Mouse (Mus musculus): Measurements from ENCODE around the gene Birc5. TPM values are rescaled to one million over a fixed set of nuclear protein-coding genes. Genes with fewer than 3 reads are reported as not detected.

Gene Birc5
- polyA plus RNA-seq, 1 experiment from 2014 or later, result 347 TPM

DNA sequence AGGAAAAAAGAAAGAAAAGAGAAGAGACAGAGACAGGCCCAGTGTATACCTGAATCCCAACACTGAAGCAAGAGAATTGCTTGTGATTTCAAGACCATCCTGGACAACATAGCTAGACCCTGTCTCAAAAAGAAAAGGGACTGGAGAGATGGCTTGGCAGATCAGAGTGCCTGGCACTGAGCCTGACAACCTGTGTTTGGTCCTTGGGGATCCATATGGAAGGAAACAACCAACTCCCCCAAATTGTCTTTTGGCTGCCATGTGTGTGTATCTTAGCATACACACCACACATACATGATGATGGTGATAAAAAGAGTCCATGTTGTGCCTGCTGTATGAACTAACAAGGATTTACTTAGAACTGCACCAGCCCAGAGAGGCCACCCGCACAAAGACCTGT, 10.0 kb upstream of the Birc5 start:
- Histone ChIP-seq H3K27ac (replicated peaks) (peak overlapping the region; percentile 90), H3K4me1 (replicated peaks) (peaks cover 83% of the 10 kb centered on the region), H3K9me3 (replicated peaks) (no peaks in the 10 kb centered on the region), H3K27me3 (no peaks in the 10 kb centered on the region), H3K4me3 (replicated peaks) (no peak overlapping the region), H3K4me2 (peak overlapping the region; percentile 57), H3K9ac (peak overlapping the region; percentile 38), H3K36me3 (replicated peaks) (no peaks in the 10 kb centered on the region)
- ATAC-seq (ENCODE audit: insufficient read depth), result peak; percentile 11; the same call in 1 of the 2 replicates
- 34% methylated on average over 1 of the region's 1 CpGs for WGBS (ENCODE audit: insufficient replicate concordance)

DNA sequence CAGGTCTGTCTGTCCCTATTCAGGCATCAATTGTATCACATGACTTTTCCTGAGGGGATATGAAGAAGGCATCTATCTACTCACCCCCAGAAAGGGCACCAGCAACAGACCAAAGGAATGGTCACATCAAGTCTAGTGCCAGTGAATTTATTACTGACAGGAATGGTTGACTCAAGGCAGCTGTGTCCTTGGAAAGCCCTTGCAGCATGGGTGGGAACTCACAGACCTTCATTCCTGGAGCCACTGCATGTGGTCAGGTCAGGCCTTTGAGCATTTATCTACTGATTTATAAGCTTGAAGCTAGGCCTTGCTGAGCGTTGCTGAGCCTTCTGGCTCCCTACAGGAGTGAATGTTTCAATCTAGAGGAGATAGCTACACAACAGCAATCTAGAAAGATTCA, 8.1 kb upstream of the Birc5 start:
- Histone ChIP-seq H3K27me3 (no peaks in the 10 kb centered on the region), H3K4me1 (replicated peaks) (peaks cover 78% of the 10 kb centered on the region), H3K4me2 (no peak overlapping the region; the same call in 1 of the 2 replicates), H3K4me3 (replicated peaks) (no peak overlapping the region), H3K36me3 (replicated peaks) (no peaks in the 10 kb centered on the region), H3K27ac (replicated peaks) (peak overlapping the region; percentile 90), H3K9ac (no peak overlapping the region; the same call in 1 of the 2 replicates), H3K9me3 (replicated peaks) (no peaks in the 10 kb centered on the region)
- WGBS (ENCODE audit: insufficient replicate concordance), result 55% methylated on average over 1 of the region's 1 CpGs
- ATAC-seq (ENCODE audit: insufficient read depth), result no peak

DNA sequence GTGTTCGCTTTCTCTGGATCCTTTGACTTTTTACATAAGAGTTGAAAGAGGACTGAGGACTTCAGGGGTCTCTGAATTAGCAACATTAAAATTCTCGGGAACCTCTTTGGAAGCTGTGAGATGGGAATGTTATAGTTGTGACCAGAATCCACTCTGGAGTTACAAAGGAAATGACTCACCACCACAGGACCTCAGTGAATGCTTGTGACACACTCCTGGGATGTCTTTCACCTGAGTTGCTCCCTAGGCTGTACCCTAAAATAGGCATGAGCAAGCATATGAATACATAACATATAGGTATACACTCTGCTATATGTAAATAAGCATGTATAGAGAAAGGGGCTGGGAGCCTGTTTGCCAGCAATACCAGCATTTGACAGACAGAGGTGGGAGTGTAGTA, 5.6 kb upstream of the Birc5 start:
- H3K9ac ChIP-seq, result no peak overlapping the region
- no peak for ATAC-seq (ENCODE audit: insufficient read depth)

DNA sequence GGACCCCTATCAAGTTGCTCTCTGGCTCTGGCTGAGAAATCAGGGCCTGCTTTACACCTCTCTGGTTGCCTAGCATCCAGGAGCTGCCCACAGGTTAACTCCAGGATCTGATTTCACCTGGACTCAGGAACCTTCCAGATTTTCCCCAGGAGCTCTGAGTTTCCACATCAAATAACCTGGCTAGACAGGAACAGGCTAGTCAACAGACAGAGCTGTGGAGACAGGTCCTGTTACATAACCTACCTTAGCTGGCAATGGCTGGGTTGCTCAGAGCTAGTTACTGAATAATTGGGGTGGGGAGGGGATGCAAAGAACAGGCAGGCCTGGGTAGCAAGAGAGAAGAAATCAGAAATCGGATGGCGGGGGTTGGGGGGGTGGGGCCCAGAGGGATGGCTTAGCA, 4.1 kb upstream of the Birc5 start:
- H3K4me1 ChIP-seq (replicated peaks), result peaks cover 67% of the 10 kb centered on the region
- H3K9ac ChIP-seq, result no peak overlapping the region
- peak overlapping the region; percentile 70 for H3K27ac ChIP-seq (replicated peaks)
- WGBS (ENCODE audit: insufficient replicate concordance), result 62% methylated on average over 2 of the region's 2 CpGs
- H3K9me3 ChIP-seq (replicated peaks), result no peaks in the 10 kb centered on the region
- H3K27me3 ChIP-seq, result no peaks in the 10 kb centered on the region
- no peak overlapping the region for H3K4me3 ChIP-seq (replicated peaks)
- H3K36me3 ChIP-seq (replicated peaks), result no peaks in the 10 kb centered on the region
- ATAC-seq (ENCODE audit: insufficient read depth), result no peak
- no peak overlapping the region for H3K4me2 ChIP-seq

More for the DNA sequence above, 5.6 kb upstream of the Birc5 start:
- Histone ChIP-seq H3K36me3 (replicated peaks) (no peaks in the 10 kb centered on the region), H3K4me3 (replicated peaks) (no peak overlapping the region), H3K9me3 (replicated peaks) (no peaks in the 10 kb centered on the region), H3K27ac (replicated peaks) (0 out of 2 replicates have a peak overlapping the region, but pooled peaks have one; percentile 4), H3K4me1 (replicated peaks) (peaks cover 78% of the 10 kb centered on the region), H3K27me3 (no peaks in the 10 kb centered on the region), H3K4me2 (no peak overlapping the region)
- 64% methylated on average over 2 of the region's 2 CpGs for WGBS (ENCODE audit: insufficient replicate concordance)

DNA sequence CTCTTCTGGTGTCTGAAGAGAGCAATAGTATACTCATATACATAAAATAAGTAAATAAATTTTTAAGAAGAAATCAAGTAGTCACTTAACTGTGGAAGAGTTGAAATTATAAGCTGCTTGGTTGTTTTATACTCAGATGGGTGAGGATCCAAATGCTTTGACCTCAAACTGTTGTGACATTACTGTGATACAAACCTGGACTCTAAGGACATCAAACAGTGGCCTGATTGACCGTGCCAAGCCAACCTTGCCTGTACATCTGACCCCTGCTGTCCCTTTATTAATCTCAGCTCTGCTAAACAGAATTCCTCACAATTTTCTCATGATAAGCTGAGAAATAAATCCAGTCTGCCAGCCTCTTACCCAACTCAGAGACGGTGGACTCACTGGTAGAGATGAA, 3.4 kb upstream of the Birc5 start:
- H3K4me1 ChIP-seq (replicated peaks), result peaks cover 67% of the 10 kb centered on the region
- H3K36me3 ChIP-seq (replicated peaks), result peaks cover 5% of the 10 kb centered on the region; the same call in 1 of the 2 replicates
- no peak overlapping the region for H3K4me3 ChIP-seq (replicated peaks)
- no peak for ATAC-seq (ENCODE audit: insufficient read depth)
- H3K27me3 ChIP-seq, result no peaks in the 10 kb centered on the region
- H3K27ac ChIP-seq (replicated peaks), result peak overlapping the region; percentile 70
- no peak overlapping the region for H3K4me2 ChIP-seq
- H3K9ac ChIP-seq, result no peak overlapping the region
- WGBS (ENCODE audit: insufficient replicate concordance), result 63% methylated on average over 2 of the region's 2 CpGs
- no peaks in the 10 kb centered on the region for H3K9me3 ChIP-seq (replicated peaks)

DNA sequence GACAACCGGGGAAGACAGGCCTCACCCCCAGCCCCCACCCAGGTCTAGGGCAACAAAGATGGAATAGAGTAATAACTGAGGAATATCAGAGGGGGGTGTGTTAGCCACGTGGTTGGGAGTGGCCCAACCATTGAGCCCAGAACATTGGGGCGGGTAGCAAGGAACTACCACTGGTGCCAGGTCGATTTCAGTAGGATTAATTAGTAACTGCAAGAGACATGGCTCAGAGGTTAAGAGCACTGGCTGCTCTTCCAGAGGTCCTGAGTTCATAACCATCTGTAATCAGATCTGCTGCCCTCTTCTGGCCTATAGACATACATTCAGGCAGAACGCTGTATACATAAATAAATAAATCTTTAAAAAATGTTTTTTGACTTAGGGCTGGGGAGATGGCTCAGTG, 2.4 kb upstream of the Birc5 start:
- peaks cover 14% of the 10 kb centered on the region for H3K36me3 ChIP-seq (replicated peaks)
- 38% methylated on average over 5 of the region's 5 CpGs for WGBS (ENCODE audit: insufficient replicate concordance)
- no peaks in the 10 kb centered on the region for H3K9me3 ChIP-seq (replicated peaks)
- no peak overlapping the region for H3K9ac ChIP-seq
- no peak overlapping the region for H3K4me2 ChIP-seq
- H3K27me3 ChIP-seq, result no peaks in the 10 kb centered on the region
- peaks cover 64% of the 10 kb centered on the region for H3K4me1 ChIP-seq (replicated peaks)
- peak; percentile 10; the same call in 1 of the 2 replicates for ATAC-seq (ENCODE audit: insufficient read depth)
- peak overlapping the region; percentile 92 for H3K27ac ChIP-seq (replicated peaks)
- no peak overlapping the region for H3K4me3 ChIP-seq (replicated peaks)

DNA sequence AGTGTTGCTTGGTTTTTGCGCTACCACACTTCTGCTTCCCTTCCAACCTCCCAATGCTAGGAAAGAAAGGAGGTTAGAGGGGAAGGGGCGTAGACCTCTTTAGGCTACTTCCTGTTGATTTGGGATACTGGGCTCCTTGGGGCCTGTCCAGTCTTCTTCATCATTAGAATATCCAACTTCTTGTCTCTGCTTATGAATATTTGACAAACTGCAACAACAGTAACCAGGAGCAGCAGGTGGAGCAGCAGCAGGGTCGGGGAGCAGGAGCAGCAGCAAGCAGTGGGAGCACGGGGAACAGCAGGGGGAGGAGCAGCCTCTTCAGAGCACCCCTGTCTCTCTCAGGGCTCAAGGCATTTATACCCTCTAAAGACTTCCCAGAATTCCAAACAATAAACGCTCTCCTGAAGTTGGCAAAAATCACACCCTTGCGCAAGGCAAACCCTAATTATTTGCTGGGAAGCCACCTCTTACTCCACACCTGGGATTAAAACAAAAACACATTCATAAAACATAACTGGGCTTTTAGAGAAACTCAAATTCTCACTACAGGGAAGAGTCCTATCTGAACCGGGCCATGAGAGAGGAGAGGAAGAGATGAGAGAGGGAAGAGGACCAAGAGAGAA, 1.3 kb upstream of the Birc5 start:
- no peaks in the 10 kb centered on the region for H3K9me3 ChIP-seq (replicated peaks)
- H3K27me3 ChIP-seq, result no peaks in the 10 kb centered on the region
- no peak for ATAC-seq (ENCODE audit: insufficient read depth)
- H3K4me2 ChIP-seq, result peak overlapping the region; percentile 90
- peak overlapping the region; percentile 89 for H3K9ac ChIP-seq
- WGBS (ENCODE audit: insufficient replicate concordance), result 61% methylated on average over 7 of the region's 7 CpGs
- peaks cover 25% of the 10 kb centered on the region for H3K36me3 ChIP-seq (replicated peaks)
- peaks cover 66% of the 10 kb centered on the region for H3K4me1 ChIP-seq (replicated peaks)
- peak overlapping the region; percentile 92 for H3K27ac ChIP-seq (replicated peaks)
- H3K4me3 ChIP-seq (replicated peaks), result peak overlapping the region; percentile 77

DNA sequence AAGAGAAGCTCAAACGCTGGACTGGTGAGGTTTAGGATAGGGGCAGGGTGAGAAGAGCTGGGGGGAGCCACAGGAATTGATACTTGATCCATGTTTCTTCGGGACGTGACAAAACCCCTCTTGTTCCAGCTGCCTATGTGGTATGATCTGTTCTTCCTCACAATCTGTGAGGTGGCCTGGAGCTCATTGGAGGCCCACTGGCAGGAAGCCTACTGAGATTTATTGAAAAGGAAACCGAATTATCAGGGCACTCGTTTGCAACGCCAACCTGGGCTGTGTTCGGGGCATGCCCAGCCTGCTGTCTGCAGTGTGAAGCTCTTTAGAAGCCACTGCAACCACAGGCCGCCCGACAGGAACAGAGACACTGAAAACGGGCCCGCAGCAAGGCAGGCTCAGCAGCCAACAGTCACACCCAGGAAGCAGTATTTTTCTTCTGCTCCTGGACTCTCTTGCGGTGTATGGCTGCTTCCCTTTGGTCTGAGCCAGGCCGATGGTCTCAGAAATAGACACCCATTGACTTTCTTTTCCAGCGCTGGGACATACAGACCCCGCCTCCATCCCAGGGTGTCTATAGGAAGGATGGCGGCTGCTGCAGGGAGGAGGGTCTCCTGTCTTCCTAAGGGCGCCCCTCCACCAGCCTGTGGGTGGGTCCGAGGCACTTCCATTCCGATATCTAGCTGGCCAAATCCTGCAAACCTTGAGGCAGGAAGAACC, 623 bp upstream of the Birc5 start:
- Histone ChIP-seq H3K4me3 (replicated peaks) (peak overlapping the region; percentile 77), H3K9ac (peak overlapping the region; percentile 89), H3K4me2 (peak overlapping the region; percentile 90), H3K4me1 (replicated peaks) (peaks cover 73% of the 10 kb centered on the region), H3K27ac (replicated peaks) (peak overlapping the region; percentile 92), H3K9me3 (replicated peaks) (no peaks in the 10 kb centered on the region), H3K27me3 (no peaks in the 10 kb centered on the region), H3K36me3 (replicated peaks) (peaks cover 32% of the 10 kb centered on the region)
- peak; percentile 36 for ATAC-seq (ENCODE audit: insufficient read depth)
- WGBS (ENCODE audit: insufficient replicate concordance), result 6% methylated on average over 19 of the region's 19 CpGs

DNA sequence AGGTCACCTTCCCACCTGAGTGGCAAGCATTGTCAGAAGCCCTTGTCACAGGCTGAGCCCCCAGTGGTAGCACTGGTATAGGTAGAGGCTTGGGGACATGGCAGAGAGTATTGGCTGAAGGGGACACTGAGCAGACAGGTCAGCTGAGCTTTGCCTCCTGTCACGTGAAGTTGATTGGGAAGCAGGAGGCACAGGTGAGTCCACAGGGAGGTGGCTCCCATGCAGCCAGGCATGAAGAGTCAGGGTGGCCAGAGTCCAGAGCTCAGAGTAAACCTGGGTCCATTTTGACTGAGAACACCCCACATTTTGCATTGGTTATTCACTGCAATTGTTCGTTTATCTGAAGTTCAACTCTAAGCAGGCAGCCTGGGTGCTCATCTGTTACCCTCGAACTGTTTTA, 3.8 kb downstream of the Birc5 start:
- Histone ChIP-seq H3K27ac (replicated peaks) (no peak overlapping the region), H3K4me1 (replicated peaks) (peaks cover 49% of the 10 kb centered on the region), H3K4me2 (no peak overlapping the region), H3K9ac (no peak overlapping the region), H3K27me3 (no peaks in the 10 kb centered on the region), H3K4me3 (replicated peaks) (no peak overlapping the region), H3K36me3 (replicated peaks) (peaks cover 74% of the 10 kb centered on the region), H3K9me3 (replicated peaks) (0 out of 2 replicates have a peak, but pooled peaks cover 3% of the 10 kb centered on the region)
- 78% methylated on average over 3 of the region's 3 CpGs for WGBS (ENCODE audit: insufficient replicate concordance)
- no peak for ATAC-seq (ENCODE audit: insufficient read depth)

DNA sequence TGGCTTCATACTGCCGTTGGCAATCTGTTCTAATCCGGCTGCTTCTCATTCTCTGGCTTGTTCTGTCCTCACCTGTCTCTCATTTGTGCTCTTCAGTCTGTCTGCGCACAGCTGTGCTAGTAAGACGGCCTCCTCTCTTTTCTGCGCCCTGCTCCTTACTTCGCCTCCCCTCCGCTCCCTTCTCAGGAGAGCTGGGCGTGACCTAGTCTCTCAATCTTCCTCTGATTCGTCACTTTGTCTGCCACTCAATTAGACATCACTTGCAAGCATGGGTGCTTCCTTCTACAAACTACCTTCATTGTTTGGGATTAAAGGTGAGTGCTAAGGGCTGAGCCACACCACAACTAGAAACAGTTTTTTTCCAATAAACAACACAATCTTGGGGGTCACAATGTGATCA, 5.2 kb downstream of the Birc5 start:
- WGBS (ENCODE audit: insufficient replicate concordance), result 89% methylated on average over 9 of the region's 9 CpGs
- Histone ChIP-seq H3K27me3 (peaks cover 7% of the 10 kb centered on the region), H3K4me1 (replicated peaks) (peaks cover 40% of the 10 kb centered on the region), H3K4me3 (replicated peaks) (no peak overlapping the region), H3K9me3 (replicated peaks) (0 out of 2 replicates have a peak, but pooled peaks cover 3% of the 10 kb centered on the region), H3K4me2 (no peak overlapping the region), H3K27ac (replicated peaks) (no peak overlapping the region), H3K9ac (no peak overlapping the region), H3K36me3 (replicated peaks) (peaks cover 77% of the 10 kb centered on the region)
- ATAC-seq (ENCODE audit: insufficient read depth), result no peak

DNA sequence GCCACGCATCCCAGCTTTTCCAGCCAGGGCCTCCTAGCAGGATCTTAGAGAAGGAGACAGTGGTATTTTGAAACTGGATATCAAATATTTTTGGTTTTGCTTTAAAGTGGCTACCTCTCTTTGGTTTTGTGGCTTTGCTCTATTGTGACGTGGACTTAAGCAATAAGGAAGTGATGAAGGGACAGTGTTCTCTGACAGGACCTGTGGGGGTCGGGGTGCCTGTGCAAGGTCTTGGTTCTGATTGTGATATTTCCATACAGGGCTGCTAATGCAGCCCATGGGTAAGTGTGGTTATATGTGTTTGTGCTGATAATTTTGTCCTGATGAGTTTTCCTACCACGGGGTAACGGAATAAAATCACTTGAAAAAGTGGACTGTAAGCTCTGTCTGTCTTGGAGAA, 6.3 kb downstream of the Birc5 start:
- Histone ChIP-seq H3K27me3 (peaks cover 18% of the 10 kb centered on the region), H3K9ac (no peak overlapping the region), H3K4me2 (no peak overlapping the region), H3K36me3 (replicated peaks) (peaks cover 74% of the 10 kb centered on the region), H3K9me3 (replicated peaks) (0 out of 2 replicates have a peak, but pooled peaks cover 3% of the 10 kb centered on the region), H3K27ac (replicated peaks) (no peak overlapping the region), H3K4me1 (replicated peaks) (peaks cover 38% of the 10 kb centered on the region), H3K4me3 (replicated peaks) (no peak overlapping the region)
- WGBS (ENCODE audit: insufficient replicate concordance), result 85% methylated on average over 5 of the region's 5 CpGs
- no peak for ATAC-seq (ENCODE audit: insufficient read depth)

All from liver, embryonic 15.5 days (tissue).